10 mouse cellular contexts compared by ENCODE assay signal in the genomic region with DNA sequence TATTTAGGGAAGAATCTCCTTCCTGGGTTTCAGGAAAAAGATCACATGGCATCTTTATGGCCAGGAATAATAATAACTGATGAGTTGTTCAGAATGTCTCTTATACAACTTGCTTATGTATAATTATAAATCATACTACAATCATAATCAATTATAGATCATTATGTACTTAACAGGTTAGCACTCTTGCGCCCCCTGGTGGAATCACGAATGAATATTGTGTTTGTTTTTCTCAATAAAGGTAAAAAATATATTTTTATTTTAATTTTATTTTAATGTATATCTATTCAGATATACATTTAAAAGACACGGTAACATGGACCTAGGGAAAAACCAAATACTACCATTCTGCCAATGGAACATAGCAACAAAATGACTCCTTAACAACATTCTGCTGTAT.
DNase-seq lines count a peak whose midpoint lies in the region; ATAC-seq lines count a peak whose summit lies in the region.
"Had no signal": no experiment of that assay in that cellular context is flagged by ENCODE, and none has a peak within 500 bp of the region (broad histone marks: within the 10 kb centered on the region; RNA-seq: fewer than 3 reads in every experiment).

No protein-coding gene starts in this region.

- no peaks in the 10 kb centered on the region for H3K27me3 ChIP-seq in liver, embryonic 12.5 days (replicated peaks)
- no peaks in the 10 kb centered on the region for H3K27me3 ChIP-seq in forebrain, embryonic 12.5 days
- H3K27me3 ChIP-seq: limb, embryonic 12.5 days had no signal

- no peak overlapping the region for H3K4me3 ChIP-seq in liver, embryonic 12.5 days
- no peak overlapping the region for H3K4me3 ChIP-seq in forebrain, embryonic 12.5 days (replicated peaks)
- H3K4me3 ChIP-seq: limb, embryonic 12.5 days had no signal

- no peaks in the 10 kb centered on the region for H3K36me3 ChIP-seq in liver, embryonic 12.5 days
- H3K36me3 ChIP-seq in forebrain, embryonic 12.5 days (replicated peaks): no peaks in the 10 kb centered on the region
- H3K36me3 ChIP-seq: G1E; limb, embryonic 12.5 days had no signal

- 12% methylated on average over 3 of the region's 3 CpGs for WGBS in liver, embryonic 12.5 days (ENCODE audit: insufficient replicate concordance)
- WGBS in forebrain, embryonic 12.5 days: 30% methylated on average over 3 of the region's 3 CpGs

- peak; percentile 56 to 66 for DNase-seq in cerebellum, postnatal 14 days
- no peak for DNase-seq in cerebellum, adult 9-11 months
- peak; percentile 52 for DNase-seq in liver
- peak; percentile 19 to 50 for DNase-seq in adrenal gland, postnatal 36 days
- DNase-seq in lung, postnatal 36 days: peak; percentile 49
- no peak for DNase-seq in ovary, postnatal 36 days (ENCODE audit: low spot score)

- H3K9ac ChIP-seq in liver, embryonic 12.5 days: no peak overlapping the region
- H3K9ac ChIP-seq in forebrain, embryonic 12.5 days: no peak overlapping the region
- H3K9ac ChIP-seq: limb, embryonic 12.5 days had no signal

- H3K27ac ChIP-seq in liver, embryonic 12.5 days: no peak overlapping the region
- H3K27ac ChIP-seq in forebrain, embryonic 12.5 days: no peak overlapping the region
- H3K27ac ChIP-seq: limb, embryonic 12.5 days had no signal

- no peak for ATAC-seq in liver, embryonic 12.5 days
- no peak for ATAC-seq in forebrain, embryonic 12.5 days (ENCODE audit: low FRiP score)

- H3K4me2 ChIP-seq in liver, embryonic 12.5 days: no peak overlapping the region
- H3K4me2 ChIP-seq in forebrain, embryonic 12.5 days: no peak overlapping the region
- H3K4me2 ChIP-seq: limb, embryonic 12.5 days had no signal

- peaks cover 6% of the 10 kb centered on the region; the same call in 1 of the 2 replicates for H3K4me1 ChIP-seq in liver, embryonic 12.5 days
- H3K4me1 ChIP-seq in forebrain, embryonic 12.5 days: no peaks in the 10 kb centered on the region

- H3K9me3 ChIP-seq in liver, embryonic 12.5 days (replicated peaks): no peaks in the 10 kb centered on the region
- H3K9me3 ChIP-seq in forebrain, embryonic 12.5 days: no peaks in the 10 kb centered on the region
- H3K9me3 ChIP-seq: limb, embryonic 12.5 days had no signal

Comparison
In these comparisons a context has a peak if more than half of its experiments do, and no peak if none do; other contexts are left out.
1. DNase-seq: peak in cerebellum, postnatal 14 days (2 of 2), liver (single experiment), adrenal gland, postnatal 36 days (2 of 2) and lung, postnatal 36 days (single experiment); none in cerebellum, adult 9-11 months (single experiment) and ovary, postnatal 36 days (single experiment).